Mouse (Mus musculus) CH12.LX (cell line): ENCODE results near the gene Nrxn3. TPM values are rescaled to one million over a fixed set of nuclear protein-coding genes. Genes with fewer than 3 reads are reported as not detected.

Experiments used
- DNase-seq: peaks from one replicate; pipeline ENCODE4 v3.0.0-alpha.2; 2013; ENCODE audit errors: extremely low read depth
- H3K27ac ChIP-seq: 2 replicates; pipeline ENCODE4 v1.5.1; 2012; ENCODE audit warnings: low read depth, mild to moderate bottlenecking, control low read depth, moderate library complexity; ENCODE audit not compliant: insufficient read depth
- H3K27me3 ChIP-seq: replicated peaks from 2 replicates; pipeline ENCODE3; 2012; ENCODE audit warnings: inconsistent platforms
- H3K36me3 ChIP-seq, 2 experiments: replicated peaks in 1 of 2; 2 replicates each; pipeline versions ENCODE3 to v1.6.1; 2012; ENCODE audit warnings: inconsistent platforms in 1 of 2, low read length in 1 of 2, mild to moderate bottlenecking in 1 of 2, mixed read lengths in 1 of 2, moderate library complexity in 1 of 2; ENCODE audit not compliant: control insufficient read depth in 1 of 2, insufficient read depth in 1 of 2
- H3K4me1 ChIP-seq, 2 experiments: 2 replicates each; pipeline ENCODE4 v1.6.1; 2012; ENCODE audit warnings: inconsistent platforms in 1 of 2, moderate library complexity in 1 of 2; ENCODE audit not compliant: insufficient read depth in 2 of 2, control insufficient read depth in 1 of 2
- H3K4me2 ChIP-seq: 2 replicates; pipeline ENCODE4 v1.6.1; 2012; ENCODE audit warnings: low read depth, mild to moderate bottlenecking, control low read depth; ENCODE audit not compliant: poor library complexity, insufficient read depth, severe bottlenecking
- H3K4me3 ChIP-seq, 3 experiments: fragments of 150-350 bp in 1 of 3; sonication (generic) in 1 of 3; replicated peaks in 1 of 3; 2 replicates each; pipeline versions ENCODE3 to v1.5.1; 2011 to 2012; ENCODE audit warnings: low read depth in 2 of 3, low read length in 2 of 3, mild to moderate bottlenecking in 2 of 3, moderate library complexity in 2 of 3, control low read depth in 1 of 3, improper control_type of control experiment in 1 of 3, inconsistent platforms in 1 of 3, mixed read lengths in 1 of 3; ENCODE audit not compliant: poor library complexity in 1 of 3
- H3K79me2 ChIP-seq: replicated peaks from 2 replicates; pipeline ENCODE4 v1.6.1; 2012; ENCODE audit warnings: mild to moderate bottlenecking, moderate library complexity; ENCODE audit not compliant: control insufficient read depth, poor library complexity, insufficient read depth, severe bottlenecking; ENCODE audit errors: extremely low read depth
- H3K9ac ChIP-seq: 2 replicates; pipeline ENCODE4 v1.6.1; 2012; ENCODE audit warnings: low read depth, mild to moderate bottlenecking, control low read depth, moderate library complexity; ENCODE audit not compliant: insufficient read depth
- H3K9me3 ChIP-seq: replicated peaks from 2 replicates; pipeline ENCODE3; 2012; ENCODE audit warnings: low read length, inconsistent platforms, mixed read lengths
- BHLHE40 ChIP-seq: IDR thresholded peaks from 2 replicates; pipeline ENCODE4 v1.6.1; 2011; ENCODE audit warnings: mild to moderate bottlenecking, low read depth, low read length, improper control_type of control experiment
- CHD1 ChIP-seq: IDR thresholded peaks from 2 replicates; pipeline ENCODE4 v1.6.1; 2012; ENCODE audit warnings: low read depth, low read length, improper control_type of control experiment, inconsistent platforms
- CHD2 ChIP-seq: IDR thresholded peaks from 2 replicates; pipeline ENCODE4 v1.6.1; 2011; ENCODE audit warnings: low read length, improper control_type of control experiment
- GABPA ChIP-seq: IDR thresholded peaks from 2 replicates; pipeline ENCODE4 v1.6.1; 2012; ENCODE audit warnings: low read depth, low read length, improper control_type of control experiment, inconsistent platforms; ENCODE audit not compliant: insufficient replicate concordance
- HCFC1 ChIP-seq: IDR thresholded peaks from 2 replicates; pipeline ENCODE4 v1.6.1; 2012; ENCODE audit warnings: low read depth, mild to moderate bottlenecking, inconsistent platforms, low read length, improper control_type of control experiment
- IRF4 ChIP-seq: IDR thresholded peaks from 2 replicates; pipeline ENCODE4 v1.6.1; 2014; ENCODE audit warnings: low read depth, mild to moderate bottlenecking, inconsistent platforms, low read length, improper control_type of control experiment
- JUN ChIP-seq: IDR thresholded peaks from 2 replicates; pipeline ENCODE4 v1.6.1; 2011; ENCODE audit warnings: low read depth, mild to moderate bottlenecking, low read length, improper control_type of control experiment, moderate library complexity; ENCODE audit not compliant: insufficient read depth
- JUND ChIP-seq: conservative IDR thresholded peaks from 2 replicates; pipeline ENCODE4 v1.6.1; 2011; ENCODE audit warnings: low read depth, low read length, improper control_type of control experiment
- KAT2A ChIP-seq: IDR thresholded peaks from 2 replicates; pipeline ENCODE4 v1.6.1; 2012; ENCODE audit warnings: low read length, improper control_type of control experiment, inconsistent platforms; ENCODE audit not compliant: insufficient replicate concordance
- MAX ChIP-seq: IDR thresholded peaks from 2 replicates; pipeline ENCODE4 v1.6.1; 2011; ENCODE audit warnings: low read length, improper control_type of control experiment
- MAZ ChIP-seq: IDR thresholded peaks from 2 replicates; pipeline ENCODE4 v1.6.1; 2012; ENCODE audit warnings: low read depth, mild to moderate bottlenecking, inconsistent platforms, low read length, improper control_type of control experiment, moderate library complexity
- MEF2A ChIP-seq: IDR thresholded peaks from 2 replicates; pipeline ENCODE4 v1.6.1; 2014; ENCODE audit warnings: low read depth, mild to moderate bottlenecking, inconsistent platforms, low read length, improper control_type of control experiment, borderline replicate concordance
- NELFE ChIP-seq: IDR thresholded peaks from 2 replicates; pipeline ENCODE4 v1.6.1; 2011; ENCODE audit warnings: low read depth, low read length, improper control_type of control experiment
- PAX5 ChIP-seq: IDR thresholded peaks from 2 replicates; pipeline ENCODE4 v1.6.1; 2012; ENCODE audit warnings: low read length, inconsistent platforms, mixed read lengths
- POLR2AphosphoS2 ChIP-seq: IDR thresholded peaks from 2 replicates; pipeline ENCODE4 v1.6.1; 2011; ENCODE audit warnings: low read depth, low read length, improper control_type of control experiment
- RAD21 ChIP-seq: IDR thresholded peaks from 2 replicates; pipeline ENCODE4 v1.6.1; 2011; ENCODE audit warnings: low read depth, mild to moderate bottlenecking, low read length, improper control_type of control experiment, moderate library complexity
- RCOR1 ChIP-seq: conservative IDR thresholded peaks from 2 replicates; pipeline ENCODE4 v1.6.1; 2012; ENCODE audit warnings: low read depth, mild to moderate bottlenecking, inconsistent platforms, low read length, improper control_type of control experiment
- SIN3A ChIP-seq: IDR thresholded peaks from 2 replicates; pipeline ENCODE4 v1.6.1; 2012; ENCODE audit warnings: low read length, improper control_type of control experiment, inconsistent platforms
- TCF12 ChIP-seq: IDR thresholded peaks from 2 replicates; pipeline ENCODE4 v1.6.1; 2014; ENCODE audit warnings: low read depth, mild to moderate bottlenecking, inconsistent platforms, low read length, improper control_type of control experiment
- UBTF ChIP-seq: IDR thresholded peaks from 2 replicates; pipeline ENCODE4 v1.6.1; 2012; ENCODE audit warnings: low read depth, mild to moderate bottlenecking, inconsistent platforms, low read length, improper control_type of control experiment, moderate library complexity
- USF1 ChIP-seq: IDR thresholded peaks from 2 replicates; pipeline ENCODE4 v1.6.1; 2014; ENCODE audit warnings: low read depth, mild to moderate bottlenecking, inconsistent platforms, low read length, improper control_type of control experiment
- USF2 ChIP-seq: conservative IDR thresholded peaks from 2 replicates; pipeline ENCODE4 v1.6.1; 2011; ENCODE audit warnings: low read depth, low read length, improper control_type of control experiment
- ZC3H11A ChIP-seq: IDR thresholded peaks from 2 replicates; pipeline ENCODE4 v1.6.1; 2012; ENCODE audit warnings: low read depth, mild to moderate bottlenecking, inconsistent platforms, low read length, improper control_type of control experiment
- ZKSCAN1 ChIP-seq: IDR thresholded peaks from 2 replicates; pipeline ENCODE4 v1.6.1; 2012; ENCODE audit warnings: low read depth, inconsistent platforms, low read length, improper control_type of control experiment, borderline replicate concordance
- ZMIZ1 ChIP-seq: IDR thresholded peaks from 2 replicates; pipeline ENCODE4 v1.6.1; 2012; ENCODE audit warnings: low read depth, mild to moderate bottlenecking, inconsistent platforms, low read length, improper control_type of control experiment
- ZNF384 ChIP-seq: IDR thresholded peaks from 2 replicates; pipeline ENCODE4 v1.6.1; 2012; ENCODE audit warnings: low read depth, low read length, improper control_type of control experiment, inconsistent platforms
- dilution Hi-C: fragments of 300-500 bp; cut with MboI; formaldehyde crosslinking; loops from 2 replicates; pipeline ENCODE4 v1.14.3; 2020; ENCODE audit warnings: low sequenced_read_pairs; ENCODE audit not compliant: extremely low pct_unique_long_range_greater_than_20kb, extremely low pct_ligation_motif_present
- in situ Hi-C: fragments of 300-500 bp; cut with MboI; formaldehyde crosslinking; loops from 3 replicates; pipeline ENCODE4 v1.14.3; 2019; ENCODE audit warnings: low sequenced_read_pairs, low pct_ligation_motif_present, low pct_unique_long_range_greater_than_20kb, mixed read lengths
- polyA plus RNA-seq: library from polyadenylated mRNA; unstranded; fragments of >175 nt; gene quantifications from 2 replicates; pipeline ENCODE4 v1.2.1, GENCODE M21; 2012; ENCODE audit warnings: low read depth; ENCODE audit not compliant: insufficient read length
- total RNA-seq, 2 experiments: library from RNA; depleted of rRNA; stranded (reverse); fragments of 300-350 nt in 1 of 2; fragments of >200 nt in 1 of 2; gene quantifications; 2 replicates each; pipeline ENCODE4 v1.2.3; 2012 to 2014

Nrxn3 gene
- total and polyA plus RNA-seq, 3 experiments = 0.04 to 0.17 (median 0.09) TPM

- Histone ChIP-seq H3K79me2 (no peaks in the 10 kb centered on the region), H3K9ac (no peak overlapping the region), H3K27me3 (no peaks in the 10 kb centered on the region)
- dilution Hi-C loops = no loop called here
- TF ChIP-seq NELFE (no peak), TCF12 (no peak), ZMIZ1 (no peak), MEF2A (no peak), JUN (no peak), RAD21 (no peak), HCFC1 (no peak), BHLHE40 (no peak), MAZ (no peak), POLR2AphosphoS2 (no peak), ZC3H11A (no peak), JUND (no peak), RCOR1 (no peak), UBTF (no peak), ZNF384 (no peak), ZKSCAN1 (no peak), CHD2 (no peak), KAT2A (no peak)
- TF ChIP-seq, all 38 proteins: peak for 0
- Histone ChIP-seq H3K36me3 (no peaks in the 10 kb centered on the region), H3K4me1 (no peaks in the 10 kb centered on the region), H3K27ac (no peak overlapping the region), H3K4me3 (no peak overlapping the region), H3K4me2 (no peak overlapping the region), H3K9me3 (no peaks in the 10 kb centered on the region)
- no peak for DNase-seq
- in situ Hi-C loops = no loop called here
Measured at GRCm38 (mm10) chr12:88737081-88737480, 14.4 kb downstream of the Nrxn3 start.

DNA sequence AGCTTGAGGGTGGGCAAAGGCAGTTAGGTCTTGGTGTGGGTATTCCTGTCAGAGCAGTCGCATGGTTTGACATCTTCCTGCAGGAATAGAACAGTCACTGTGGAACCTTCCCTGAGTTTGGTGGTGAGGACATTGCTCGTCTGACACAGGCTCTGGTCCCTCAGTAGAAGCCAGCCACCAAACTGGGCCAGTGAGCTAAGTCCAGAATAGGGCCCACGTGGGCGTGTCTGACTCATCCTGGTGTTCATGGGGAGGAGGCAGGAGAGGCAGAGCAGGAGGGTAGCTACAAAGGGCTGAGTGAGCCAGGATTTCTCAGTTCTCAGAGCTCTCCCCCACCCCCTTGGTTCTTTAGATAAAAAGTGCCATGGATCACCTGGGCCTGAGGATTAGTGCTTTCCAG is 15.9 kb downstream of the Nrxn3 start:
- no peak overlapping the region for H3K4me2 ChIP-seq
- H3K4me1 ChIP-seq = no peaks in the 10 kb centered on the region
- TF ChIP-seq GABPA = no peak
- no peak for TF ChIP-seq HCFC1
- no peak for TF ChIP-seq MAX
- no peak for TF ChIP-seq TCF12
- no peak for TF ChIP-seq RAD21
- no peak for TF ChIP-seq IRF4
- no peak for TF ChIP-seq JUN
- TF ChIP-seq KAT2A = no peak
- no peak for TF ChIP-seq USF1
- TF ChIP-seq PAX5 = no peak
- no peak for TF ChIP-seq SIN3A
- TF ChIP-seq CHD1 = no peak
- no peak for TF ChIP-seq JUND
- no peak for TF ChIP-seq USF2
- TF ChIP-seq, all 38 proteins: peak for 0
- Histone ChIP-seq H3K9ac (no peak overlapping the region), H3K4me3 (no peak overlapping the region), H3K79me2 (no peaks in the 10 kb centered on the region), H3K27ac (no peak overlapping the region), H3K27me3 (no peaks in the 10 kb centered on the region), H3K36me3 (no peaks in the 10 kb centered on the region), H3K9me3 (no peaks in the 10 kb centered on the region)
- DNase-seq = no peak
- in situ Hi-C loops (no loop called here), dilution Hi-C loops (no loop called here)
